Comparison of ENCODE assay signal across 10 mouse cellular contexts in the genomic region with DNA sequence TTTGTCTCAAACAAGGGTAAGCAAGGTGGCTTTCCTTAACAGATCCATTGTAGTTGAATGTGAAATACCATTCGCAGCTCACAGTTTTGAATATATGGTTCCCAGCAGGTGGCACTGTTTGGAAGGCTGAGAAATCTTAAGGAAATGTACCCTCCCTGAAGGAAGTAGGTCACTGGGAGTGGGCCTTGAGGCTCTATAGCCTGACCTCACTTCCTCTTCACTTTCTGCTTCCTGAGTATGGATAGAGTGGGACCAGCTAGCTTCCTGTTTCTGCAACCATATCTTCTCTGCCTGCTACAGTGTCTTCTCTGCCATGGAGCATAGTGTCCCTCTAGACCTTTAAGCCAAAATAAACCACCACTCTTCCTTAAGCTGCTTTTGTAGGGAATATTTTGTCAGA.
A peak's percentile ranks its signal among the peaks of the same experiment; 100 is the strongest.
DNase-seq lines count a peak whose midpoint lies in the region; ATAC-seq and TF ChIP-seq lines count a peak whose summit lies in the region.
"Had no signal": no experiment of that assay in that cellular context is flagged by ENCODE, and none has a peak within 500 bp of the region (broad histone marks: within the 10 kb centered on the region; RNA-seq: fewer than 3 reads in every experiment).

No protein-coding gene starts in this region.

- no peak overlapping the region for H3K4me2 ChIP-seq in midbrain, postnatal 0 days (ENCODE audit: low read depth, low read length, poor library complexity, severe bottlenecking)
- no peak overlapping the region for H3K4me2 ChIP-seq in midbrain, embryonic 13.5 days (replicated peaks)
- H3K4me2 ChIP-seq: liver, embryonic 13.5 days had no signal

- H3K4me3 ChIP-seq in midbrain, postnatal 0 days (ENCODE audit: low read depth, low read length), result no peak overlapping the region
- no peak overlapping the region for H3K4me3 ChIP-seq in midbrain, embryonic 13.5 days (replicated peaks)
- H3K4me3 ChIP-seq: liver, embryonic 13.5 days had no signal

- H3K9me3 ChIP-seq in midbrain, postnatal 0 days (ENCODE audit: low read length), result no peaks in the 10 kb centered on the region
- no peaks in the 10 kb centered on the region for H3K9me3 ChIP-seq in midbrain, embryonic 13.5 days
- H3K9me3 ChIP-seq: liver, embryonic 13.5 days had no signal

- peak; percentile 45 for TF ChIP-seq CTCF in midbrain, postnatal 0 days (IDR thresholded peaks at IDR 0.05)

- peak; percentile 17 for DNase-seq in embryo, embryonic 10 days (ENCODE audit: low spot score)
- DNase-seq in embryo, embryonic 9.5 days (ENCODE audit: extremely low spot score), result no peak
- DNase-seq in midbrain, postnatal 0 days (ENCODE audit: low spot score), result no peak
- DNase-seq in lung, adult 18-20 months, result peak; percentile 11 to 40
- peak; percentile 42 to 63 for DNase-seq in thymus, postnatal 10 days (ENCODE audit: low spot score in 2 of 2)
- no peak for DNase-seq in frontal cortex, postnatal 14 days (ENCODE audit: low spot score in 2 of 2)
- no peak for DNase-seq in Muller cell, postnatal 12 days (ENCODE audit: inconsistent ontology term)
- DNase-seq: liver, embryonic 13.5 days had no signal

- no peak overlapping the region for H3K9ac ChIP-seq in midbrain, postnatal 0 days (replicated peaks; ENCODE audit: low read length, poor library complexity, severe bottlenecking)
- no peak overlapping the region for H3K9ac ChIP-seq in midbrain, embryonic 13.5 days (replicated peaks)
- H3K9ac ChIP-seq: liver, embryonic 13.5 days had no signal

- H3K36me3 ChIP-seq in midbrain, postnatal 0 days (ENCODE audit: insufficient read depth, low read length), result no peaks in the 10 kb centered on the region
- H3K36me3 ChIP-seq in midbrain, embryonic 13.5 days, result no peaks in the 10 kb centered on the region
- H3K36me3 ChIP-seq: liver, embryonic 13.5 days had no signal

- no peaks in the 10 kb centered on the region for H3K4me1 ChIP-seq in midbrain, postnatal 0 days (ENCODE audit: insufficient read depth, low read length)
- 0 out of 2 replicates have a peak, but pooled peaks cover 9% of the 10 kb centered on the region for H3K4me1 ChIP-seq in midbrain, embryonic 13.5 days (replicated peaks)
- H3K4me1 ChIP-seq: liver, embryonic 13.5 days had no signal

- 87% methylated on average over 1 of the region's 1 CpGs for WGBS in midbrain, postnatal 0 days
- WGBS in midbrain, embryonic 13.5 days, result 93% methylated on average over 1 of the region's 1 CpGs

- ATAC-seq in midbrain, postnatal 0 days (ENCODE audit: low FRiP score), result no peak
- ATAC-seq in midbrain, embryonic 13.5 days, result no peak
- ATAC-seq: inflammation-experienced regulatory T-cells, adult 6 months had no signal

- H3K27me3 ChIP-seq in midbrain, postnatal 0 days (ENCODE audit: insufficient read depth, low read length), result no peaks in the 10 kb centered on the region
- no peaks in the 10 kb centered on the region for H3K27me3 ChIP-seq in midbrain, embryonic 13.5 days
- H3K27me3 ChIP-seq: liver, embryonic 13.5 days had no signal

- no peak overlapping the region for H3K27ac ChIP-seq in midbrain, postnatal 0 days (ENCODE audit: low read depth, low read length)
- no peak overlapping the region for H3K27ac ChIP-seq in midbrain, embryonic 13.5 days
- H3K27ac ChIP-seq: liver, embryonic 13.5 days had no signal

Comparison
In these comparisons a context has a peak if more than half of its experiments do, and no peak if none do; other contexts are left out.
1. DNase-seq: peak in embryo, embryonic 10 days (single experiment), lung, adult 18-20 months (2 of 2) and thymus, postnatal 10 days (2 of 2); none in embryo, embryonic 9.5 days (single experiment), midbrain, postnatal 0 days (single experiment), frontal cortex, postnatal 14 days (0 of 2) and Muller cell, postnatal 12 days (single experiment).